7 mouse cellular contexts compared by ENCODE assay signal in the genomic region with DNA sequence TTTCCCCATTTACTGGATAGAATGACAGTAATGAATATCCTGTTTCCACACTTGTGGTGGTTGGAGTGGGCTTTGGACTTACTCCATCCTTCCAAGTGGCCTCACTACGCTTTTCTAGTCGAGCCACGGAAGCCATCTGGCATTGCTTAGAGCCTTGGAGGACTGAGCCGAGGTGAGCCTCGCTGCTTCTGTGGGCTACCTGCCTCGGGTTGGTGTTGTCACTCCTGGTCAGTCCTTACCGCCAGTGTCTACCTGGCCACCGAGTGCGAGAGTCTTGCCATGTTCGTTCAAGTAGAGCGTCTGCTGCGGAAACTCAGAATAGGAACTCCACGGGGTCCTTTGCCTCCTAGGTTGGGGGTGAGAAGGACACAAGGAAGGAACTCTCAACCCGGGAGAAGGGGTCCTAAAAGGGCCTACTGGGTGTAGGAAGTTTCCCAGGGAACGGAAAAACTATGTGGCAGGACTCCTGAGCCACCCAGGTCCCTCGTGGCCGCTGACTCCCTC. TPM values are rescaled to one million over a fixed set of nuclear protein-coding genes. Genes with fewer than 3 reads are reported as not detected.
DNase-seq lines count a peak whose midpoint lies in the region; ATAC-seq and TF ChIP-seq lines count a peak whose summit lies in the region.

No protein-coding gene starts in this region.

- no peaks in the 10 kb centered on the region for H3K9me3 ChIP-seq in lung, embryonic 14.5 days (ENCODE audit: low read depth, low read length)
- H3K9me3 ChIP-seq in forebrain, embryonic 13.5 days (replicated peaks) = no peaks in the 10 kb centered on the region
- H3K9me3 ChIP-seq in intestine, postnatal 0 days (ENCODE audit: control insufficient read depth) = no peaks in the 10 kb centered on the region
- no peaks in the 10 kb centered on the region for H3K9me3 ChIP-seq in neural tube, embryonic 13.5 days

- TF ChIP-seq CTCF in lung, embryonic 14.5 days (IDR thresholded peaks at IDR 0.05; ENCODE audit: low read depth) = no peak
- no peak for TF ChIP-seq CTCF in intestine, postnatal 0 days (IDR thresholded peaks at IDR 0.05; ENCODE audit: low read depth)

- H3K27ac ChIP-seq in lung, embryonic 14.5 days (ENCODE audit: low read depth) = no peak overlapping the region
- H3K27ac ChIP-seq in forebrain, embryonic 13.5 days = no peak overlapping the region
- no peak overlapping the region for H3K27ac ChIP-seq in intestine, postnatal 0 days (ENCODE audit: low read depth, low read length)
- H3K27ac ChIP-seq in neural tube, embryonic 13.5 days (replicated peaks) = no peak overlapping the region

- no peak for ATAC-seq in lung, embryonic 14.5 days (ENCODE audit: insufficient read depth)
- ATAC-seq in forebrain, embryonic 13.5 days = no peak
- no peak for ATAC-seq in intestine, postnatal 0 days
- no peak for ATAC-seq in neural tube, embryonic 13.5 days (ENCODE audit: low read depth)

- peak overlapping the region; percentile 39 for H3K4me3 ChIP-seq in lung, embryonic 14.5 days (ENCODE audit: low read depth, low read length)
- H3K4me3 ChIP-seq in forebrain, embryonic 13.5 days = peak overlapping the region; percentile 36
- peak overlapping the region; percentile 34 for H3K4me3 ChIP-seq in intestine, postnatal 0 days (ENCODE audit: low read depth, low read length)
- peak overlapping the region; percentile 34 for H3K4me3 ChIP-seq in neural tube, embryonic 13.5 days

- peaks cover 56% of the 10 kb centered on the region for H3K27me3 ChIP-seq in lung, embryonic 14.5 days (ENCODE audit: insufficient read depth, low read length)
- peaks cover 85% of the 10 kb centered on the region for H3K27me3 ChIP-seq in forebrain, embryonic 13.5 days
- H3K27me3 ChIP-seq in intestine, postnatal 0 days (replicated peaks; ENCODE audit: control insufficient read depth, insufficient read depth, low read length) = peaks cover 18% of the 10 kb centered on the region
- H3K27me3 ChIP-seq in neural tube, embryonic 13.5 days = peaks cover 78% of the 10 kb centered on the region

- WGBS in lung, embryonic 14.5 days = 4% methylated on average over 17 of the region's 17 CpGs
- 7% methylated on average over 17 of the region's 17 CpGs for WGBS in forebrain, embryonic 13.5 days
- WGBS in intestine, postnatal 0 days = 10% methylated on average over 17 of the region's 17 CpGs
- 5% methylated on average over 17 of the region's 17 CpGs for WGBS in neural tube, embryonic 13.5 days

- no peaks in the 10 kb centered on the region for H3K36me3 ChIP-seq in lung, embryonic 14.5 days (ENCODE audit: insufficient read depth)
- H3K36me3 ChIP-seq in forebrain, embryonic 13.5 days (ENCODE audit: poor library complexity, severe bottlenecking) = no peaks in the 10 kb centered on the region
- H3K36me3 ChIP-seq in intestine, postnatal 0 days (ENCODE audit: control insufficient read depth, insufficient read depth) = no peaks in the 10 kb centered on the region
- H3K36me3 ChIP-seq in neural tube, embryonic 13.5 days = no peaks in the 10 kb centered on the region

- peak overlapping the region; percentile 70 for H3K4me2 ChIP-seq in lung, embryonic 14.5 days
- peak overlapping the region; percentile 62 for H3K4me2 ChIP-seq in forebrain, embryonic 13.5 days
- peak overlapping the region; percentile 85 for H3K4me2 ChIP-seq in intestine, postnatal 0 days (replicated peaks; ENCODE audit: low read depth)
- H3K4me2 ChIP-seq in neural tube, embryonic 13.5 days = peak overlapping the region; percentile 60

- H3K9ac ChIP-seq in lung, embryonic 14.5 days = peak overlapping the region; percentile 36
- H3K9ac ChIP-seq in forebrain, embryonic 13.5 days = 0 out of 2 replicates have a peak overlapping the region, but pooled peaks have one; percentile 50
- no peak overlapping the region; the same call in 1 of the 2 replicates for H3K9ac ChIP-seq in intestine, postnatal 0 days (ENCODE audit: low read depth, low read length)
- H3K9ac ChIP-seq in neural tube, embryonic 13.5 days = peak overlapping the region; percentile 59; the same call in 1 of the 2 replicates

- peaks cover 3% of the 10 kb centered on the region; the same call in 1 of the 2 replicates for H3K4me1 ChIP-seq in lung, embryonic 14.5 days (ENCODE audit: insufficient read depth)
- H3K4me1 ChIP-seq in forebrain, embryonic 13.5 days = peaks cover 25% of the 10 kb centered on the region
- H3K4me1 ChIP-seq in intestine, postnatal 0 days (replicated peaks; ENCODE audit: control insufficient read depth, insufficient read depth, low read length) = peaks cover 11% of the 10 kb centered on the region; the same call in 1 of the 2 replicates
- H3K4me1 ChIP-seq in neural tube, embryonic 13.5 days (replicated peaks) = peaks cover 33% of the 10 kb centered on the region

- intact Hi-C loops in left cerebral cortex, postnatal 25 days (cut with DNase I) = loop anchor here (5.0 kb wide), 2 partner anchors 50 to 80 kb away; partner anchors contain the start of gene Jag2

- DNase-seq in lung, embryonic 14.5 days = no peak
- no peak for DNase-seq in lung, postnatal 36 days
- DNase-seq in left cerebral cortex, postnatal 25 days (ENCODE audit: low spot score in 2 of 2) = no peak
- no peak for DNase-seq in urinary bladder, postnatal 10 days (ENCODE audit: low spot score)

RNA-seq across cellular contexts. Expression of gene Gpr132, which starts 9.1 kb away (rescaled TPM):
- polyA plus RNA-seq in lung, embryonic 14.5 days (2014; fragmentation: Nextera tagmentation; extraction: Ambion mirVana) = 0.12 TPM in 1 of 2 replicates, not detected in the other
- polyA plus RNA-seq in forebrain, embryonic 13.5 days (2015; fragmentation: Nextera tagmentation; extraction: Ambion mirVana) = not detected in 2 replicates
- 0.25 and 0.30 TPM in 2 replicates for polyA plus RNA-seq in intestine, postnatal 0 days (2015; fragmentation: Nextera tagmentation; extraction: Ambion mirVana)
- polyA plus RNA-seq in neural tube, embryonic 13.5 days (2015; fragmentation: Nextera tagmentation; extraction: Ambion mirVana) = not detected in 2 replicates
- not detected for total RNA-seq in left cerebral cortex, postnatal 25 days (2021)

RNA-seq across cellular contexts. Expression of gene Cdca4, which starts 47.9 kb away (rescaled TPM):
- 140 and 153 TPM in 2 replicates for polyA plus RNA-seq in lung, embryonic 14.5 days (2014; fragmentation: Nextera tagmentation; extraction: Ambion mirVana)
- polyA plus RNA-seq in forebrain, embryonic 13.5 days (2015; fragmentation: Nextera tagmentation; extraction: Ambion mirVana) = 123 and 134 TPM in 2 replicates
- 22.6 and 24.1 TPM in 2 replicates for polyA plus RNA-seq in intestine, postnatal 0 days (2015; fragmentation: Nextera tagmentation; extraction: Ambion mirVana)
- 46.9 and 56.1 TPM in 2 replicates for polyA plus RNA-seq in neural tube, embryonic 13.5 days (2015; fragmentation: Nextera tagmentation; extraction: Ambion mirVana)
- 10 to 100 TPM in 1 of 2 experiments, 1 to 10 TPM in 1; 9.5 to 10.6 TPM for total RNA-seq in left cerebral cortex, postnatal 25 days (2021)

RNA-seq across cellular contexts. Expression of gene Jag2, which starts 52.5 kb away (rescaled TPM):
- polyA plus RNA-seq in lung, embryonic 14.5 days (2014; fragmentation: Nextera tagmentation; extraction: Ambion mirVana) = 6.3 and 8.0 TPM in 2 replicates
- 4.1 TPM in 2 replicates for polyA plus RNA-seq in forebrain, embryonic 13.5 days (2015; fragmentation: Nextera tagmentation; extraction: Ambion mirVana)
- polyA plus RNA-seq in intestine, postnatal 0 days (2015; fragmentation: Nextera tagmentation; extraction: Ambion mirVana) = 1.4 and 1.6 TPM in 2 replicates
- 8.6 and 9.6 TPM in 2 replicates for polyA plus RNA-seq in neural tube, embryonic 13.5 days (2015; fragmentation: Nextera tagmentation; extraction: Ambion mirVana)
- total RNA-seq in left cerebral cortex, postnatal 25 days (2021) = 10 to 100 TPM; 50.1 to 55.1 TPM
